Mouse (Mus musculus) neural tube, embryonic 12.5 days (tissue): ENCODE measurements around the gene Phykpl. TPM values are rescaled to one million over a fixed set of nuclear protein-coding genes. Genes with fewer than 3 reads are reported as not detected.
A peak's percentile ranks its signal among the peaks of the same experiment; 100 is the strongest.
"Not testable (repeated sequence)": the region's sequence is repeated elsewhere in the genome, so short reads cannot be mapped to it uniquely, and the experiment has no call there.

Source experiments
- ATAC-seq: fragments of 200-750 bp; cut with Nextera tagmentation; 2 replicates; pipeline ENCODE4 v1.8.0; 2017; ENCODE audit warnings: low read depth, mild to moderate bottlenecking, moderate TSS enrichment, moderate library complexity; ENCODE audit not compliant: low FRiP score
- H3K27ac ChIP-seq: fragments of 300-500 bp; sonication (generic); 2 replicates; pipeline ENCODE4 v1.5.1; 2016
- H3K27me3 ChIP-seq: fragments of 300-500 bp; sonication (generic); replicated peaks from 2 replicates; pipeline ENCODE4 v1.6.1; 2016; ENCODE audit warnings: mild to moderate bottlenecking
- H3K36me3 ChIP-seq: fragments of 300-500 bp; sonication (generic); 2 replicates; pipeline ENCODE4 v1.6.1; 2016; ENCODE audit warnings: mild to moderate bottlenecking
- H3K4me1 ChIP-seq: fragments of 300-500 bp; sonication (generic); 2 replicates; pipeline ENCODE4 v1.6.1; 2016
- H3K4me2 ChIP-seq: fragments of 300-500 bp; sonication (generic); replicated peaks from 2 replicates; pipeline ENCODE4 v1.6.1; 2016; ENCODE audit warnings: mild to moderate bottlenecking
- H3K4me3 ChIP-seq: fragments of 300-500 bp; sonication (generic); 2 replicates; pipeline ENCODE4 v1.5.1; 2016
- H3K9ac ChIP-seq: fragments of 300-500 bp; sonication (generic); 2 replicates; pipeline ENCODE4 v1.6.1; 2016; ENCODE audit warnings: mild to moderate bottlenecking
- H3K9me3 ChIP-seq: fragments of 300-500 bp; sonication (generic); 2 replicates; pipeline ENCODE4 v1.6.1; 2016; ENCODE audit warnings: mild to moderate bottlenecking
- WGBS: fragments of 180-500 bp; shearing (Covaris S2); methylation state at CpG from one replicate; pipeline ENCODE4 v1.1.7; 2016; 5-methylcytosine and 5-hydroxymethylcytosine counted together
- polyA plus RNA-seq: library from polyadenylated mRNA; unstranded; fragments of >200 nt; fragmentation: Nextera tagmentation; extraction: Ambion mirVana; gene quantifications from 2 replicates; pipeline ENCODE4 v1.2.1, GENCODE M21; 2016

Phykpl gene
- polyA plus RNA-seq, 1 experiment from 2014 or later = 14.4 TPM

DNA sequence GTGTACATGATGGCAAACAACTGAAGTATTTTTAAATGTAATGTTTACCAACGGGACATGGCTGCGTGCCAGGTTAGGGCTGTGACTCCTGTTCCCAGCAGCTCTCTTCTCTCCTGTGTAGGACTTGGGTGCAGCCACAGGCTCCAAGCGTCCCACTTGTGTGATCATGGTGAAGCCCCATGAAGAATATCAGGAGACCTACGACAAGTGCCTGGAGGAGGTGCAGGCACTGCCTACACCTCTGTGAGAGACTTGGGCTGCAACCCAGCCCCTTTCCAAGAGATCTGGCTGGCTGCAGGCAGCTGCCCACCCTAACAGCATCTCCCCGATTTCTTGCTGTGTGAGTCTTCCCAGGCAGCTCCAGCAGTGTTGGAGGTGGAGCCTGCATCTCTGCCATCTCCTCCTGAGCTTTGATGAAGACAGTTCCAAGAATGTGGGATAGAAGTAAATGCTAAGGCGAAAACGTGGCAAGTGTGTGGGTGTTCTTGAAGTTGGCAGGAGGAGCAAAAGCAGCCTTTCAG, 38.5 kb downstream of the Phykpl start:
- H3K36me3 ChIP-seq = peaks cover 62% of the 10 kb centered on the region
- no peaks in the 10 kb centered on the region for H3K27me3 ChIP-seq
- 90% methylated on average over 7 of the region's 7 CpGs for WGBS
- ATAC-seq = no peak
- peaks cover 12% of the 10 kb centered on the region for H3K4me1 ChIP-seq
- H3K27ac ChIP-seq = no peak overlapping the region
- H3K9me3 ChIP-seq = no peaks in the 10 kb centered on the region
- no peak overlapping the region for H3K4me2 ChIP-seq
- H3K4me3 ChIP-seq = no peak overlapping the region
- no peak overlapping the region for H3K9ac ChIP-seq

DNA sequence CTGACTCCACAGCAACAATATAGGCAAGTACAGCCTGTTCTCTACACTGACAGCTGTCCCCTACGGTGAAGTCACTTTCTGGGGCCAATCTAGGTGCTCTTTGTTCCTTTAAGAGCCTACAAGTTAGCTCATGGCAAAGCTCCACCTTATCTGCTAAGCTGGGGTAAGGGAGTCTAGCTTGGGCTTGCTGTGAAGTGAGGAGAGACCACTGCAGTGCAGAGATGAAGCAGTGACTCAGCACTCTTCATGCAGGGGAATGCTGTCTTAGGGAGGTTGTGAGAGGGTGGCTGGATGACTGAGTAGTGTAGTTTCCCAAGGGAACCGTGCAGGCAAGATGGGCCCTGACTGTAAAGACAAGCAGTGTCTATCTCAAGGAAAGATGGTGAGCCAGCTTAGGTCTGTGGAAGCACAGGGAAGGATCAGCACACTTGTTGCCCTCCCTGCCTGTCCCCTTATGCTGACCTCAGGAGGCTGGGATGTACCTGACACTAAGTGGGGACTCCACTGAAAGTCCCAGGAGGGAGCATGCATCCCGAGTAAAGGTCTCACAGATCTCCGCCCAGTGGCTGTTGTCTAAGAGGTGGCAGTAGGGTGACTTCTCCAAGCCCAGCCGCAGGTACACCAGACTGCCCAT, 40.7 kb downstream of the Phykpl start:
- 78% methylated on average over 5 of the region's 5 CpGs for WGBS
- no peak for ATAC-seq
- H3K27ac ChIP-seq = no peak overlapping the region
- no peaks in the 10 kb centered on the region for H3K9me3 ChIP-seq
- no peaks in the 10 kb centered on the region for H3K27me3 ChIP-seq
- H3K4me3 ChIP-seq = no peak overlapping the region
- peaks cover 75% of the 10 kb centered on the region for H3K36me3 ChIP-seq
- H3K4me2 ChIP-seq = no peak overlapping the region
- H3K4me1 ChIP-seq = peaks cover 9% of the 10 kb centered on the region
- H3K9ac ChIP-seq = no peak overlapping the region

DNA sequence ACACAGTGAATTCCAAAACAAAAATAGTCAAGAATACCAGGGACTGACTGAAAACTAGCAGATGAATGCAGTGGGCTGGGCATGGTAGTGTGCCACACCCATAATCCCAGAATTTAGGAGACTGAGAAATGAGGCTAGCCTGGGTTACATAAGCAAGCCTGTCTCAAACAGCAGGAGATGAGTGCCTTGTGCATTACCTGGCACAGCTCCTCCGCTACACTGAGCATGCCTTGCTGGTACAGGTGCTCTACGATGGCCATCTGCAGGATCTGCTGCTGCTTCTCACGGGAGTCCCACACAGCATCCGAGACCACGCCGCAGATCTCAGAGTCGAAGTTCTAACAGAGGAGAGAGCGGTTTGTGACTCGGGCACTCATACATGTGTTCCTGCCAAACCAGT, 42.9 kb downstream of the Phykpl start:
- Histone ChIP-seq H3K27me3 (no peaks in the 10 kb centered on the region), H3K9ac (no peak overlapping the region), H3K4me1 (0 out of 2 replicates have a peak, but pooled peaks cover 5% of the 10 kb centered on the region), H3K4me2 (no peak overlapping the region), H3K4me3 (no peak overlapping the region), H3K27ac (no peak overlapping the region), H3K9me3 (no peaks in the 10 kb centered on the region), H3K36me3 (peaks cover 68% of the 10 kb centered on the region)
- no peak for ATAC-seq
- 93% methylated on average over 9 of the region's 9 CpGs for WGBS

DNA sequence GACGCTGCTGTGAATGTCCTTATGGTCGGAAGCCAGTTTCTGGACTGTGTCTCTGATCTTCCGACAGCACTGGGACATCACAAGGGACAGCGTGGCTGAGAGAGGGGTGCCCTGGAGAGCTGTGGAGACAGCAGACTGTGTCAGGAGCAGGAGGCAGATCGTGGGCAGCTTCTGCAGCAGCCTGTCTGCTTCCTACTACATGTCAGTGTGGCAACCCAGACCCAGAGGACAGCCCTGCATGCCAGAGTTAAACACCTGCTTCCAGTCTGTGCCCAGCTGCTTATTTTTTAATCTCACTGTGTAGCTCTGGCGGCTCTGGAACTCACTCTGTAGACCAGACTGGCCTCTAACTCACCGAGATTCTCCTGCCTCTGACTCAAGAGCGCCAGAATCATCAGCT, 43.4 kb downstream of the Phykpl start:
- Histone ChIP-seq H3K4me2 (no peak overlapping the region), H3K4me1 (0 out of 2 replicates have a peak, but pooled peaks cover 7% of the 10 kb centered on the region), H3K36me3 (peaks cover 63% of the 10 kb centered on the region), H3K4me3 (no peak overlapping the region), H3K9me3 (no peaks in the 10 kb centered on the region), H3K27me3 (no peaks in the 10 kb centered on the region), H3K27ac (no peak overlapping the region), H3K9ac (no peak overlapping the region)
- ATAC-seq = no peak
- WGBS = 89% methylated on average over 8 of the region's 8 CpGs

DNA sequence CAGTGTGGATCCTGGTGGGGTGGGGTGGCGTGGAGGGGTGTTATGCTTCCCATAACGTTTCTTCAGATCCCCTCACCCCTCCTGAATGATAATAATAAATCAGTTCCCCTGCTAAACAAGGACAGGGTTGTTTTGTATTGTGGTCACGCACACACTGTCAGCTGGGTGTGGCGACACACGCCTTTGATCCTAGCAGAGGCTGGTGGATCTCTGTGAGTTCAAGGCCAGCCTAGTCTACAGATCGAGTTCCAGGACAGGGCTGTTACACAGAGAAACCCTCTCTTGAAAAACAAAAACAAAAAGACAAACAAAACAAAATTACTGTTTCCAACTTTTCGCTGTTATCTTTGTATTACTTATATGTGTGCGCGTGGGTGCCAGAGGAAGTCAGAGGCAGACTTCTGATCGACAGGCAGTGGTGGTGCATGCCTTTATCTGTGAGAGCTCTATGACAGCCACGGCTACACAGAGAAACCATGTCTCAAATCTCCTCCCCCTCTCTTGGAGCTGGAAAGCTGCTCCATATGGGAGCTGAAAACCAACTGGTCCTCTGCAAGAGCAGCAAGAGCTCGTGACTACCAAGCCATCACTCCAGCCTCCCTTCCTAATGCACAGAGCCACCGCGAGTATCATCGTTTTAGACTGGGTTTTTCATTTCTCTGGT, 45.2 kb downstream of the Phykpl start:
- ATAC-seq = no peak

DNA sequence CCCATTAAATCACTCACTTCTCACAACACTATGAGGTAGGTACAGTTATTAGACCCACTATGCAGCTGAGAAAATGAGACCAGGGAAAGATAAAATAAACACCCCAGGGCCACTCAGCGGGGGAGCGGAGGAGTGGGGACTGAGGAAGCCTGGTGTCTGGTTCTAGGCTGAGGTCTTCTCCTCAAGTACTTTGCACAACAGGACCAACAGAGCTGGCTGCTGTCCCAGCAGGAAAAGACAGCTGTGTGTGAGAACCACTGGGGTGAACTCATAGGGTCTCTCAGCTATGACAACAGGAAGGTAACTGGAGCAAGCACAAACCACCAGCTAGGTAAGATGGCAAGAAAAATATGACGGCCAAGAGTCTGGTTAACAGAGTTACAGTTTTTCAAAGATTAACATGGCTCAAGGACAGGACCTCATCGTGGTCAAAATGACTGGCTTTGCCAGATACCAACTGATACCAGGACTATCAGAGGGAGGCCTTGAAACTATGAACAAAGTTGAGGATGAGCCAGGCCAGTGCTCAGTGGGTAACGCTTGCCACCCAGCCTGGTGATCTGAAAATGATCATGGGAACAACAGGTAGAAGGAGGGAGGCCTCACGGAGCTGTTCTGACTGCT, 47.7 kb downstream of the Phykpl start:
- no peak for ATAC-seq
- Histone ChIP-seq H3K4me3 (no peak overlapping the region), H3K9me3 (no peaks in the 10 kb centered on the region), H3K27me3 (no peaks in the 10 kb centered on the region), H3K4me2 (no peak overlapping the region), H3K36me3 (peaks cover 21% of the 10 kb centered on the region), H3K27ac (no peak overlapping the region), H3K4me1 (peaks cover 27% of the 10 kb centered on the region), H3K9ac (no peak overlapping the region)
- 87% methylated on average over 6 of the region's 6 CpGs for WGBS

More for the DNA sequence above, 45.2 kb downstream of the Phykpl start:
- H3K9me3 ChIP-seq = no peaks in the 10 kb centered on the region
- WGBS = 82% methylated on average over 15 of the region's 15 CpGs
- no peak overlapping the region for H3K4me3 ChIP-seq
- H3K4me1 ChIP-seq = peaks cover 17% of the 10 kb centered on the region; the same call in 1 of the 2 replicates
- H3K27me3 ChIP-seq = no peaks in the 10 kb centered on the region
- no peak overlapping the region for H3K9ac ChIP-seq
- H3K4me2 ChIP-seq = no peak overlapping the region
- H3K36me3 ChIP-seq = peaks cover 45% of the 10 kb centered on the region
- no peak overlapping the region for H3K27ac ChIP-seq

DNA sequence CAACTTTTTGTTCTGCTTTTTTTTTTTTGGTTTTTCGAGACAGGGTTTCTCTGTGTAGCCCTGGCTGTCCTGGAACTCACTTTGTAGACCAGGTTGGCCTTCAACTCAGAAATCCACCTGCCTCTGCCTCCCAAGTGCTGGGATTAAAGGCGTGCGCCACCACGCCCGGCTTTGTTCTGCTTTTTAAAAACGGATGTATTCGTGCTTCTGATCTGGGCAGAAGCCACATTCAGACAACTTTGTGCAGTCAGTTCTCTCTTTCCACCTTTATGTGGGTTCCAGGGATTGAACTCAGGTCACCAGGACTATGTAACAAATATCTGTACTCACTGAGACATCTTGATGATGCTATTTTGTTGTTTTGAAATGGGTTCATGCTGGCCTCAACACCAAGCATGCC, 48.6 kb downstream of the Phykpl start:
- H3K4me3 ChIP-seq, H3K9me3 ChIP-seq, H3K4me2 ChIP-seq, H3K27ac ChIP-seq, H3K27me3 ChIP-seq, ATAC-seq, H3K9ac ChIP-seq: not testable (repeated sequence)
- H3K36me3 ChIP-seq = peaks cover 12% of the 10 kb centered on the region
- peaks cover 32% of the 10 kb centered on the region for H3K4me1 ChIP-seq
- 91% methylated on average over 7 of the region's 7 CpGs for whole genome bisulfite sequencing

DNA sequence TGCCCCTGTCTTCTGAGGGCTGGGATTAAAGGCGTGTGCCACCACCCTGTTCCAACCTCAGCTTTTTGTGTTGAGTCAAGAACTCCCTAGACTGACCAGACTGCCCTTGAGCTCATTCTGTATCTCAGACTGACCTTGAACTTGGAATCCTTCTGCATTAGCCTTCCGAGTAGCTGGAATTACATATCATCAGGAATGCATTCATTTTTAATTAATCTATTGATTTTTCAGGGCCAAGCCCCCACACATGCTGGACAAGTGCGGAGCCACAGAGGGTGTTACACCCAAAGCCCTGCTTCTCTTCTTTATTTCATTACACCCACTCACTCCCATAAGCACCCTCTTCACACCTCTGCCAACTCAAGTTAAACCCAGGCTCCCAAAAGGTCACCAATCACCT, 49.2 kb downstream of the Phykpl start:
- no peaks in the 10 kb centered on the region for H3K27me3 ChIP-seq
- no peak overlapping the region for H3K4me2 ChIP-seq
- no peak overlapping the region for H3K27ac ChIP-seq
- peaks cover 34% of the 10 kb centered on the region for H3K4me1 ChIP-seq
- H3K36me3 ChIP-seq = peaks cover 8% of the 10 kb centered on the region
- 90% methylated on average over 3 of the region's 3 CpGs for WGBS
- no peak overlapping the region for H3K9ac ChIP-seq
- no peak overlapping the region for H3K4me3 ChIP-seq
- H3K9me3 ChIP-seq = no peaks in the 10 kb centered on the region
- no peak for ATAC-seq

DNA sequence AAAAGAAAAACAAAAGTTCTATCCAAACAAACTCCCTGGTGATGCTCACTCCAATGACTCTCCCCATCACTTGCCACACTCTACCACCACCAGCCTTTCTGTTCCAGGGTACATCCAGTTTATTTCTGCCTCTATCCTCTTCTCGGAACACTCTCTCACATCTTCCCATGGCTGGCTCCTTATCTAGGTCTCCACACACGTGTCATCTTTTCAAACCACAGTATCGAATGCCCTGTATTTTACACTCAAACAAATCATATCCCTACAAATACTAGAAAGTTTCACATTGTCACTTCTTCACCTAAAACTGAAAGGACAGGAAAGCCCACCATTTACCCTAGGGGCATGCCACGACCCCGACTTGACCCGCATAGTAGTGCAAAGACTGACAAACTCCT, 50.6 kb downstream of the Phykpl start:
- no peak for ATAC-seq
- H3K27ac ChIP-seq = 0 out of 2 replicates have a peak overlapping the region, but pooled peaks have one; percentile 53
- H3K27me3 ChIP-seq = no peaks in the 10 kb centered on the region
- peaks cover 34% of the 10 kb centered on the region for H3K4me1 ChIP-seq
- H3K9ac ChIP-seq = peak overlapping the region; percentile 66
- WGBS = 27% methylated on average over 6 of the region's 6 CpGs
- no peaks in the 10 kb centered on the region; the same call in 1 of the 2 replicates for H3K36me3 ChIP-seq
- H3K9me3 ChIP-seq = no peaks in the 10 kb centered on the region
- H3K4me3 ChIP-seq = peak overlapping the region; percentile 73
- peak overlapping the region; percentile 82 for H3K4me2 ChIP-seq

DNA sequence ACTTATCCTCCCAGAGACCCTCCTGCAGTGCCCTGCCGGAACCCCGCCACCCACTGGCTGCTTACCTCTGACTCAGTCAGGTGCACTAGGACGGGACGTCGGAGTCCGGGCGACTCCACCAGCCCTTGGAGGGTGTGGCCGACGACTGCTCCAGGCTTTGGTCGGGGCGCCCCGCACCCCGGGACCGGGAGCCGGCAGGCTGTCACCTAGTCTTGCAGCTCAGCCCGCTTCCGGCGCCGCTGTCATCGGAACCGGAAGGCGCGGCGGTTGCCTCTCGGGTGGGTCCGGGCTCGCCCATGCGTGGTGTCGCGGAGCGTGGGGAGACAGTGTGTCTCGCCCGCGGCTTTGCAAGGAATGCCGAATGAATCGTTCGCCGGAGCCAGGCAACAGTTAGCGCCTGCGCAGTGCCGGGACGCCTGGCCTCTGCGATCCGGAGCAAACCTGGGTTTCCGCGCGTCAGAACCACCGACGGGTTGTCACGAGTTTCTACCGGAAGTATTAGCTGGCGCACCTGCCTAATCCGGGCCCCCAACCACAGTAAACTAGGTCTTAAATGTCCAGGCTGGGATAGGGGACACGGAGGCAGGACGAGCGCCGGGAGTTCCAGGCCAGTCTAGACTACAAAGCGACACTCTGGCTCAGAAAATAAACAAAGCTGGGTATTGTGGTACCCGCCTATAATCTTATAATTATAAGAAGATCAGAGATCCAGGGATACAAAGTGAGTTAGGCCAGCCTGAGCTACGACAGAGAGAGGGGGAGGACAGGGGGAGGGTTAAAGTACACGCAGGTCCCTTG, 51.2 kb downstream of the Phykpl start, which contains the start of gene Rmnd5b:
Rmnd5b (minus strand) TSS at position 372 of the 798 bp plus-strand sequence.
- no peaks in the 10 kb centered on the region for H3K27me3 ChIP-seq
- H3K27ac ChIP-seq = peak within 1 kb of the TSS; percentile 53
- WGBS = under 1% methylated on average over 61 of the region's 61 CpGs
- H3K4me1 ChIP-seq = peaks cover 34% of the 10 kb centered on the region
- no peaks in the 10 kb centered on the region; the same call in 1 of the 2 replicates for H3K36me3 ChIP-seq
- peak within 1 kb of the TSS; percentile 66 for H3K9ac ChIP-seq
- ATAC-seq = peak; percentile 91
- H3K4me3 ChIP-seq = peak within 1 kb of the TSS; percentile 73
- no peaks in the 10 kb centered on the region for H3K9me3 ChIP-seq
- peak within 1 kb of the TSS; percentile 82 for H3K4me2 ChIP-seq

DNA sequence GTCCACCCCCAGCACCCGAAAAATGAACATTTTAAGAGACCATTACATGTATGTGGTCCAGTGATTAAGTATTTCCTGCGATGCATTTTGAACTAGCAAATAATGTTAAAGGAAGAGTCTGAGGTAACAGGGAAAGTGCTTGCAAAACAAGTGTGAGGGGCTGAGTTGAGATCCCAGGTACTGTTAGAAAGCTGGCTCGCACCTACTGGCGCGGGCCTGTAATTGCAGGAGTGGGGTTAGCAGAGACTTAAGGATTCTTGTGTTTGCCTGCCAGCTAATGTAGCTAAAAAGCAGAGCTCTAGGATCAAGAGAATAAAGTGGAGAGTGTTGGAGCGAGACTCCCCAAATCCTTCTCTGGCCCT, 51.7 kb downstream of the Phykpl start:
- Histone ChIP-seq H3K4me2 (peak overlapping the region; percentile 82), H3K9ac (peak overlapping the region; percentile 66), H3K36me3 (no peaks in the 10 kb centered on the region), H3K27ac (0 out of 2 replicates have a peak overlapping the region, but pooled peaks have one; percentile 53), H3K9me3 (no peaks in the 10 kb centered on the region), H3K4me3 (peak overlapping the region; percentile 73), H3K4me1 (peaks cover 34% of the 10 kb centered on the region), H3K27me3 (no peaks in the 10 kb centered on the region)
- ATAC-seq = peak; percentile 62
- 6% methylated on average over 6 of the region's 6 CpGs for WGBS
